Mouse (Mus musculus) WW6 (cell line): ENCODE results near the gene Mapk10.
"Not testable (repeated sequence)": the region's sequence is repeated elsewhere in the genome, so short reads cannot be mapped to it uniquely, and the experiment has no call there.

ENCODE experiments used
- DNase-seq: peaks from one replicate; pipeline ENCODE4 v3.0.0-alpha.2; 2013; ENCODE audit warnings: low read depth, low spot score

The Mapk10 gene

GRCm38 (mm10) chr5:102974400-102974799 is 236.7 kb downstream of the Mapk10 start:
- no peak for DNase-seq

DNA sequence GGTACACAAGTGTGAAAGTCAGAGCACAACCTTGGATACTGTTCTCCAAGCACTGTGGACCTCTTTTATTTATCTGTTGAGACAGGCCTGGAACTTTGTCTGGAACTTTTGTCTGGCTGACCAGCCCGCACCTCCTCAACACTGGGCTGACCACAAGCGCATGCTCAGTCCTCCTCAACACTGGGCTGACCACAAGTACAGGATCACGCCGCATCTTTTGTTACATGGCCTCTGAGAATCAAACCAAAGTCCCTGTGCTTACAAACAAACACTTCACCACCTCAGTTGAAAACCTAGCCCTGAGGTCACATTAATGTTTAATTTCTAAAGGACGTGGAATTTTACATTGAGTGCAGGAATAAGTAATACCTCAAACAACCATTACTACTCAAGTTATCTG is 246.7 kb downstream of the Mapk10 start:
- no peak for DNase-seq

DNA sequence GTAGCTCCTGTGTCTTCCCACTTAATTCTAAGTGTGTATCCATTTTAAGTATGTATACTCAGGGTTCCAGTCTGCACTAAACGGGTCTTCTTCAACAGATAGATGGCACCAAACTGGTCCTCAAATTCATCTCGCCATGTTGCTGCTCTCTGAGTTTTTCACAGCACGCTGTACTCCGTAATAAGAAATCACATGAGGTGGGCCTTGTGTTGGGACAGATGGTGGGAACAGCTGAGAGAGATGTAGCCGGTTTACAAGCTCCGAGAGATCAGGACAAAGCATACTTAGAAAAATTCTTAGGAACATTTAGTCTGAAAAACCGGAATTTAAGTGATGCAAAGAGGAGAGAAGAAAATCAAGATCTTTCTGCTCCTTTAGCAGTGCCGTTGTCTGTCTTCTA is 257.7 kb downstream of the Mapk10 start:
- no peak for DNase-seq

DNA sequence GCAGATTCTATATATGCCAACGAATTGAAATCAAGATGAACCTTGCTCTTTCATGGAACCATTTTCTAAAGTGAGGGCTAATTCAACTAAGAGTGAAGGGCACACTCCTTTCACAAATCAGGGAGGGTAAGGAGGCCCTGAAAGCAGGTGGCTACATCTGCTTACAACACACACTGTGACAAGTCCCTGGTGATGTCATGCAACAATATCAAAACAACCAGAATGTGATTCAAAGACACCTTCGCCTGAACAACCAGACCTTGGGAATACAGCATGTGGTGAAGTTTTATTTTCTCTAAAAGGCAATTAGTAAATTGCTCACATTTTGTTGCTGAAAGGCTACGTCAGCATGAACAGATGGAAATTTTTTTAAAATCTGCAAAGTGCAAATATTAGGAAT is 258.2 kb downstream of the Mapk10 start:
- no peak for DNase-seq

DNA sequence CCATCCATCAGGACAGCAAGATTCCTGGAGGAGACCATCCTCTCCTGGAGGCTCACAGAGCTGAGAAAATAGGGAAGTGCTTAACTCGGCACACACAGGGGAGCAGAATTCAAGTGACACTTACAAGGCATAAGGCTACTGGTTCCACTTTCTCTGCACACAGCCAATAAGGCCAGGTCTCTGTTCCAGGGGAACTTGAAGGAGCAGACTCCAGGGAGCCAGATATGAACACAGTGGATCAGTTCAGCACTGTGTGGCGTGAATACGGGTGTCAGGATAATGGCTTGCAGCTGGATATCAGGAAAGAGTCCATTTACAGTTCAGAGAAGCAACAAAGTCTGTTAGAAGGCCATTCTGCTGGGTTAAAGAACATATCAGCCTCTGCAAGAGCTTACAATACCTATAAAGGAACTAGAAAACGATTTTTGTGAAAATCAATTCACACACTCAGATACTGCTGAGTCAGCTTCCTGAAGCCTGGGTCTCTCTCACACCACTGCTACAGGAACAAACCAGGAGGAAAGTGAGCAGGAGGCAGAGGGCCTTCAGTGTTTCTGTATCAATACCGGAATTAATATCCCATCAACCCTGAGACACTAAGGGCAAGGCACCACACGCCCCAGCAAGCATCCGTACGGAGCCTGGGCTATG is 263.9 kb downstream of the Mapk10 start:
- no peak for DNase-seq

- DNase-seq, result no peak
These were observed 264.5 kb downstream of the Mapk10 start for GRCm38 (mm10) chr5:102946625-102947024.

DNA sequence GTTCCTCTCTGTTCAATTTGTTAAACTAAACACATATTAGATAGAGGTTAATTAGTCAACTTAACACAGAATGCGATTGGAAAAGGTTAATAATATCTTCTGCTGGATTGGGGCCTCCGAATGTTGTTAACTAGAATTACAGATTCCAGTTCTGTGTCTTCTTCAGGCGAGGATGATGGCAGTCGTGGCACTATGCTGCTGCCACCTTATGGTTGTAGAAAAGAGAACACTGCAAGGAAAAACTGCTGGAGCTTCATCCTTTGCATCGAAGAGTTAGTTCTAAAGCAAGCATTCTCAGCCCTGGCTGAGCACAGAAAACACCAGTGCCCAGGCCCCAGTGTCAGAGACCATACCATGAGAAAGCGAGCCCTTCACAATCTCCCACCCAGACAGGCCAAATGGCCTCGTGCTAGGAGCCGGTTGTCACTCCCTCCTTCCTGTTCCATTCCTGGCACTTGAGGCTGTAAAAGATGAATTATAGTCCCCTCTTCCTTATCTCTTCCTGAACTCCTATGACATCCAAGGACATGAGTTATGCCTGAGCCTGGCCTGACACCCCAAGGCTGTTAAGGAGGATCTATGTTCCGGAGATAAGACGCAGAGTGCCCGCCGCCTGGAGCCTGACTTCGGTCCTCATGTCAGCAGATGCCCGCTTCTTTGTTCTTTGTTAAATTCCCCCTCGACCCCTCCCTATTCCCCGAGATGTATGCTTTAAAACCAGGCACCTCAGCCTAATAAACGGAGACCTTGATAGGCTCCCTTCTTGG is 267.1 kb downstream of the Mapk10 start:
- not testable (repeated sequence) for DNase-seq

GRCm38 (mm10) chr5:102930161-102930560 is 281.0 kb downstream of the Mapk10 start:
- no peak for DNase-seq

DNA sequence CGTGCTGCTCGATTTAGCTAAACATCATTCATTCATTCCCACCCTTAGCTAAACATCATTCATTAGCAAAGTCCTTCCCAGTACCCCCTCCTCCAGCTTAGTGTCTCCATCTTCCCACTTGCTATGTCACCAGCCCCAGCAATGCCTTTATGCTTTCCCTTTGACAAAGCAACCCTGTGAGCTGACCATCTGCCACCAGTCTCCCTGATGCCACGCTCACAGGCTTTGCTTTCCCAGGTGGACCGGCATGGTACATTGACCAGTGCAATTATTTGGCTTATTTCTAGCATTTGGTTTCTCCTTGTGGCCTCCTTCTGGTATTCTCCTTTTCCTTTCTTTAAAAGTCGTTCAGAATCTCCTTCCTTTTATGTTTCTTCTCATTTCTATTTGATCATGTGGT is 284.3 kb downstream of the Mapk10 start:
- DNase-seq, result no peak

DNA sequence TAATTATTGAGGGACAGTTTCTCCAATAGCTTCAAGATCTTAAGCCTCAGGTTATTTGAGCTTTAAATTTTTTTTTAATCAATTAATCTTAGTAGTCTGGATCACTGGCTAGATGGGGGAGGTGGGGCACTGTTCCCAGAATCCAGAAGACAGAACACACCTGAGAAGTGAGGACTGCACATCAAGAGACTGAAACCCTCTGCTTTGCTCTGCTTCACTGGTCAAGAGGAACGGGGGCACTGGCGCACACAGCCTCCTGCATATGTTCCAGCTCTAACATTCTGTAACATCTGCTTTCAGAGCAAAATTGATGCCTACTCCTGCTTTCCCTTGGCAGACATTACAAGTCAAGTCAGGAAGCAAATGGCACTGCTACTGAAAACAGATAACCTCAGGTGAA is 290.9 kb downstream of the Mapk10 start:
- DNase-seq, result no peak

- DNase-seq, result peak; percentile 22
These were observed 305.5 kb downstream of the Mapk10 start for GRCm38 (mm10) chr5:102905441-102906211.

- no peak for DNase-seq
These were observed 307.1 kb downstream of the Mapk10 start for GRCm38 (mm10) chr5:102904066-102904465.

- DNase-seq, result no peak
These were observed 307.6 kb downstream of the Mapk10 start for GRCm38 (mm10) chr5:102903487-102903886.

DNA sequence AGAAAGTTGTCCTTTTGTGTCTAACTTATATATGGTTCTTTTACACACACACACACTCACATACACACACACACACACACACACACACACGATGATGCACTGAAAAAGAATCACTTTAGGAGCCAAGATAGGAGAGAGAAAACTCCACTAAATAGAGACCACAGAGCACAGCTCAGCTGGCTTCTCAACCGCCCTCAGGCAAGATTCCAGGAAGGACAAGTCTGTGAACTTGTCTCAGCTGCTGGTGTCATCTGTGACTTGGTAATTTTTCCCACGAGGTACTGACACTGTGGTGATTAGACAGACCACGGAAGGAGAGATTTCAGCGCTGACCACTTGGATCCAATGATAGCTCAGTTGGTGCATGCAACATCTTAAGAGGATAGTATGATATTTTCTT is 310.0 kb downstream of the Mapk10 start:
- no peak for DNase-seq

DNA sequence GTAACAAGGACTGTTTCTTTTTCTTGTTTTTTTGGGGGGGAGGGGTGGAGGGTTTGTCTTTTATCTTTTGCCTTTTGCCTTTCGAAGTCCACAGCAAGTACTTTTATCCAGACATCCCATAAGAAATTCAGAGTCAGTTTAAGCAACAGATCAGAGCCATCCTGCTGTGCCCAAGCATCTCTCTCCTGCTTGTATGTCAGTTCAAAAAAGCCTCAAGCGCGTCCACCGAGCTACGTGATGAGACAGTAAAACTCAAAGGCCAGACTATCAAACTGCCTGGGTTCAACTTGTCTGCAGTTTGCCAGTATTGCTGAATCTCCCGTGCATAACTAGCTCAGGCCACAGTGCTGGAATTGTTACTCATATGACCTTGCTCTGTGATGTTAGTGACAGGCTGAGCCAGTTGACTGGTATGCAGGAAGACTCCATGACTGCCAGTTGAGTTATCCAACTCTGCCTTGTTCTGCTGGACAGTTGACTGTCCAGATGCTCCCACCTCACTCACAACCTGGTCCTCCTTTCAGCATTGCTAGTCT is 311.4 kb downstream of the Mapk10 start:
- no peak for DNase-seq

GRCm38 (mm10) chr5:102898301-102898700 is 312.8 kb downstream of the Mapk10 start:
- no peak for DNase-seq

DNA sequence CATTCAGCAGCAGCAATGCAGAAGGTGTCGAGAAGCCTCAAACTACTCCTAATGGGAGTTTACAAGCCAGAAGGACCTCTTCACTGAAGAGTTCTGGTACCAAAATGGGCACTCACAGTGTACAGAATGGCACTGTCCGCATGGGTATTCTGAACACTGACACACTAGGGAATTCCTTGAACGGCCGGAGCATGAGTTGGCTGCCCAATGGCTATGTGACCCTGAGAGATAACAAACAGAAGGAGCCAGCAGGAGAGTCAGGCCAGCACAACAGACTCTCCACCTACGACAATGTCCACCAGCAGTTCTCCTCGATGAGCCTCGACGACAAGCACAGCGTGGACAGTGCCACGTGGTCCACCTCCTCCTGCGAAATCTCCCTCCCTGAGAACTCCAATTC is 318.9 kb downstream of the Mapk10 start:
- no peak for DNase-seq

- no peak for DNase-seq
These were observed 322.0 kb downstream of the Mapk10 start for GRCm38 (mm10) chr5:102889163-102889488.

GRCm38 (mm10) chr5:102888482-102889162 is 322.5 kb downstream of the Mapk10 start:
- DNase-seq, result no peak

DNA sequence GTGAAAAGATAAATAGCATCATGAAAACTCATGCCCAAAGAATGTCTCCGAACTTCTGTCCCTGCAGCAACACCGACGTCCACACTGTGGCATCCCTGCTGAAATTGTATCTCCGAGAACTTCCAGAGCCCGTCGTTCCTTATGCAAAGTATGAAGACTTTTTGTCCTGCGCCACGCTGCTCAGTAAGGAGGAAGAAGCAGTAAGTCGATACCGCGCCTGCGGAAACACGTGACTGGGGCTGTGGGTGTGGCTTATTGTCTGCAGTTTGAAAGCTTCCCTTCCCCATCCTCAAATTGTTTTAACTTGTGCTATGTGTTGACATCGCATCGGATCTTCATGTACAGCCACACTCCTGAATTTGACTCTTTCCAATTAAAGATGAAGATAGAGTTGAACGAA is 335.5 kb downstream of the Mapk10 start:
- no peak for DNase-seq

GRCm38 (mm10) chr5:102874605-102875298 is 336.4 kb downstream of the Mapk10 start:
- DNase-seq, result peak; percentile 24
